Mouse (Mus musculus) embryonic facial prominence, embryonic 14.5 days (tissue): ENCODE measurements around the gene Gch1. TPM values are rescaled to one million over a fixed set of nuclear protein-coding genes. Genes with fewer than 3 reads are reported as not detected.

Experiments used
- ATAC-seq: fragments of 200-750 bp; cut with Nextera tagmentation; 2 replicates; pipeline ENCODE4 v1.8.0; 2017; ENCODE audit warnings: low read depth, moderate number of reproducible peaks, moderate TSS enrichment
- DNase-seq: peaks from one replicate; pipeline ENCODE4 v3.0.0-alpha.2; 2015; ENCODE audit warnings: low spot score
- H3K27ac ChIP-seq: fragments of 300-500 bp; sonication (generic); replicated peaks from 2 replicates; pipeline ENCODE4 v1.5.1; 2014; ENCODE audit warnings: low read depth, mild to moderate bottlenecking, low read length, moderate library complexity
- H3K27me3 ChIP-seq: fragments of 300-500 bp; sonication (generic); replicated peaks from 2 replicates; pipeline ENCODE4 v1.6.1; 2014; ENCODE audit warnings: low read length; ENCODE audit not compliant: control insufficient read depth, insufficient read depth
- H3K36me3 ChIP-seq: fragments of 300-500 bp; sonication (generic); 2 replicates; pipeline ENCODE4 v1.6.1; 2014; ENCODE audit warnings: low read length, mixed read lengths; ENCODE audit not compliant: control insufficient read depth, insufficient read depth
- H3K4me1 ChIP-seq: fragments of 300-500 bp; sonication (generic); 2 replicates; pipeline ENCODE4 v1.6.1; 2014; ENCODE audit warnings: antibody characterized with exemption, low read length; ENCODE audit not compliant: control insufficient read depth, insufficient read depth
- H3K4me2 ChIP-seq: fragments of 300-500 bp; sonication (generic); 2 replicates; pipeline ENCODE4 v1.6.1; 2014; ENCODE audit warnings: low read depth, mild to moderate bottlenecking, low read length, moderate library complexity, mixed read lengths
- H3K4me3 ChIP-seq: fragments of 300-500 bp; sonication (generic); 2 replicates; pipeline ENCODE4 v1.5.1; 2014; ENCODE audit warnings: low read depth, mild to moderate bottlenecking, low read length
- H3K9ac ChIP-seq: fragments of 300-500 bp; sonication (generic); 2 replicates; pipeline ENCODE4 v1.6.1; 2014; ENCODE audit warnings: low read depth, mild to moderate bottlenecking, low read length, moderate library complexity, mixed read lengths
- H3K9me3 ChIP-seq: fragments of 300-500 bp; sonication (generic); 2 replicates; pipeline ENCODE4 v1.6.1; 2016; ENCODE audit warnings: low read length; ENCODE audit not compliant: control insufficient read depth
- WGBS: fragments of 180-500 bp; shearing (Covaris S2); extraction: QIAGEN DNeasy Blood & Tissue Kit; methylation state at CpG from one replicate; pipeline ENCODE4 v1.1.7; 2014; 5-methylcytosine and 5-hydroxymethylcytosine counted together
- polyA plus RNA-seq: library from polyadenylated mRNA; unstranded; fragments of >200 nt; fragmentation: Nextera tagmentation; extraction: Ambion mirVana; gene quantifications from 2 replicates; pipeline ENCODE4 v1.2.1, GENCODE M21; 2014

Gch1 gene
- polyA plus RNA-seq = 2.1 and 2.3 TPM in 2 replicates

GRCm38 (mm10) chr14:47188848-47189634 lies at the start of gene Gch1:
Gene Gch1, minus strand, starts transcription at chr14:47189413.
- H3K9ac ChIP-seq = peak within 1 kb of the TSS; percentile 55
- H3K9me3 ChIP-seq = no peaks in the 10 kb centered on the region
- H3K27ac ChIP-seq = no peak within 1 kb of the TSS
- H3K4me2 ChIP-seq = peak within 1 kb of the TSS; percentile 100
- no peaks in the 10 kb centered on the region for H3K36me3 ChIP-seq
- peak; percentile 72 for DNase-seq
- peak within 1 kb of the TSS; percentile 68 for H3K4me3 ChIP-seq
- ATAC-seq = peak; percentile 90
- H3K27me3 ChIP-seq = peaks cover 19% of the 10 kb centered on the region
- peaks cover 7% of the 10 kb centered on the region; the same call in 1 of the 2 replicates for H3K4me1 ChIP-seq
- WGBS = 1% methylated on average over 26 of the region's 68 CpGs

- 0 out of 2 replicates have a peak, but pooled peaks cover 3% of the 10 kb centered on the region for H3K9me3 ChIP-seq
Measured at GRCm38 (mm10) chr14:47237286-47237685, 48.1 kb upstream of the Gch1 start.

GRCm38 (mm10) chr14:47236491-47236890 lies 47.3 kb upstream of the Gch1 start:
- Histone ChIP-seq H3K9ac (no peak overlapping the region), H3K4me2 (no peak overlapping the region), H3K4me1 (no peaks in the 10 kb centered on the region), H3K27me3 (no peaks in the 10 kb centered on the region), H3K4me3 (no peak overlapping the region), H3K9me3 (0 out of 2 replicates have a peak, but pooled peaks cover 3% of the 10 kb centered on the region), H3K27ac (no peak overlapping the region), H3K36me3 (peaks cover 7% of the 10 kb centered on the region; the same call in 1 of the 2 replicates)
- DNase-seq (no peak), ATAC-seq (no peak)
- 91% methylated on average over 7 of the region's 7 CpGs for WGBS

More at GRCm38 (mm10) chr14:47237286-47237685, 48.1 kb upstream of the Gch1 start:
- DNase-seq (no peak), ATAC-seq (no peak)
- Histone ChIP-seq H3K4me1 (no peaks in the 10 kb centered on the region), H3K27ac (no peak overlapping the region), H3K9ac (no peak overlapping the region), H3K4me2 (no peak overlapping the region), H3K27me3 (no peaks in the 10 kb centered on the region), H3K36me3 (peaks cover 9% of the 10 kb centered on the region; the same call in 1 of the 2 replicates), H3K4me3 (no peak overlapping the region)
- WGBS = 86% methylated on average over 4 of the region's 4 CpGs

GRCm38 (mm10) chr14:47234526-47235250 lies 45.5 kb upstream of the Gch1 start:
- Histone ChIP-seq H3K4me2 (no peak overlapping the region), H3K9me3 (0 out of 2 replicates have a peak, but pooled peaks cover 3% of the 10 kb centered on the region), H3K9ac (no peak overlapping the region), H3K4me1 (no peaks in the 10 kb centered on the region), H3K27ac (no peak overlapping the region), H3K27me3 (no peaks in the 10 kb centered on the region), H3K4me3 (no peak overlapping the region), H3K36me3 (no peaks in the 10 kb centered on the region)
- ATAC-seq (no peak), DNase-seq (no peak)
- WGBS = 74% methylated on average over 5 of the region's 5 CpGs

- Histone ChIP-seq H3K9ac (no peak overlapping the region), H3K27ac (no peak overlapping the region), H3K27me3 (no peaks in the 10 kb centered on the region), H3K4me3 (no peak overlapping the region), H3K9me3 (0 out of 2 replicates have a peak, but pooled peaks cover 3% of the 10 kb centered on the region), H3K36me3 (no peaks in the 10 kb centered on the region), H3K4me2 (no peak overlapping the region), H3K4me1 (no peaks in the 10 kb centered on the region)
- DNase-seq = no peak
- WGBS = 88% methylated on average over 3 of the region's 3 CpGs
- no peak for ATAC-seq
Measured at GRCm38 (mm10) chr14:47234032-47234431, 44.8 kb upstream of the Gch1 start.

- WGBS = 66% methylated on average over 2 of the region's 2 CpGs
- no peak for ATAC-seq
- H3K4me1 ChIP-seq = no peaks in the 10 kb centered on the region
Measured at GRCm38 (mm10) chr14:47233602-47234001, 44.4 kb upstream of the Gch1 start.

GRCm38 (mm10) chr14:47229796-47230376 lies 40.7 kb upstream of the Gch1 start:
- no peaks in the 10 kb centered on the region for H3K36me3 ChIP-seq
- H3K4me1 ChIP-seq = no peaks in the 10 kb centered on the region
- DNase-seq (peak; percentile 48), ATAC-seq (no peak)
- WGBS = 72% methylated on average over 11 of the region's 11 CpGs
- no peak overlapping the region for H3K4me2 ChIP-seq
- no peaks in the 10 kb centered on the region for H3K9me3 ChIP-seq
- H3K9ac ChIP-seq = no peak overlapping the region
- H3K27me3 ChIP-seq = no peaks in the 10 kb centered on the region
- no peak overlapping the region for H3K27ac ChIP-seq
- H3K4me3 ChIP-seq = no peak overlapping the region

More at GRCm38 (mm10) chr14:47233602-47234001, 44.4 kb upstream of the Gch1 start:
- H3K4me2 ChIP-seq = no peak overlapping the region
- H3K27ac ChIP-seq = no peak overlapping the region
- no peak overlapping the region for H3K9ac ChIP-seq
- no peaks in the 10 kb centered on the region for H3K36me3 ChIP-seq
- no peaks in the 10 kb centered on the region for H3K27me3 ChIP-seq
- no peak overlapping the region for H3K4me3 ChIP-seq
- H3K9me3 ChIP-seq = 0 out of 2 replicates have a peak, but pooled peaks cover 3% of the 10 kb centered on the region
- no peak for DNase-seq

GRCm38 (mm10) chr14:47225931-47226330 lies 36.7 kb upstream of the Gch1 start:
- Histone ChIP-seq H3K9ac (no peak overlapping the region), H3K27me3 (no peaks in the 10 kb centered on the region), H3K4me1 (no peaks in the 10 kb centered on the region), H3K4me3 (no peak overlapping the region), H3K9me3 (no peaks in the 10 kb centered on the region), H3K36me3 (no peaks in the 10 kb centered on the region), H3K4me2 (no peak overlapping the region), H3K27ac (no peak overlapping the region)
- ATAC-seq = no peak
- no peak for DNase-seq
- 94% methylated on average over 8 of the region's 8 CpGs for WGBS
